Mouse (Mus musculus) layer of hippocampus, adult 8-10 months (tissue): ENCODE results near the gene Ccdc175. TPM values are rescaled to one million over a fixed set of nuclear protein-coding genes. Genes with fewer than 3 reads are reported as not detected.

Source experiments
- DNase-seq, 2 experiments: peaks; one replicate each; pipeline ENCODE4 v3.0.0; 2022; ENCODE audit warnings: low spot score in 2 of 2
- total RNA-seq, 4 experiments: library from RNA; stranded (reverse); gene quantifications; 2 replicates each; pipeline ENCODE4 v1.2.4; 2022

Ccdc175 gene
- total RNA-seq: under 1 TPM in 1 of 4 experiments, not detected in 3; 0.13 TPM

GRCm38 (mm10) chr12:72184929-72185328 is at the start of gene Ccdc175:
Gene Ccdc175 (minus strand): TSS chr12:72185029.
- no peak for DNase-seq

GRCm38 (mm10) chr12:72234151-72234550 is 49.3 kb upstream of the Ccdc175 start:
- no peak for DNase-seq

DNA sequence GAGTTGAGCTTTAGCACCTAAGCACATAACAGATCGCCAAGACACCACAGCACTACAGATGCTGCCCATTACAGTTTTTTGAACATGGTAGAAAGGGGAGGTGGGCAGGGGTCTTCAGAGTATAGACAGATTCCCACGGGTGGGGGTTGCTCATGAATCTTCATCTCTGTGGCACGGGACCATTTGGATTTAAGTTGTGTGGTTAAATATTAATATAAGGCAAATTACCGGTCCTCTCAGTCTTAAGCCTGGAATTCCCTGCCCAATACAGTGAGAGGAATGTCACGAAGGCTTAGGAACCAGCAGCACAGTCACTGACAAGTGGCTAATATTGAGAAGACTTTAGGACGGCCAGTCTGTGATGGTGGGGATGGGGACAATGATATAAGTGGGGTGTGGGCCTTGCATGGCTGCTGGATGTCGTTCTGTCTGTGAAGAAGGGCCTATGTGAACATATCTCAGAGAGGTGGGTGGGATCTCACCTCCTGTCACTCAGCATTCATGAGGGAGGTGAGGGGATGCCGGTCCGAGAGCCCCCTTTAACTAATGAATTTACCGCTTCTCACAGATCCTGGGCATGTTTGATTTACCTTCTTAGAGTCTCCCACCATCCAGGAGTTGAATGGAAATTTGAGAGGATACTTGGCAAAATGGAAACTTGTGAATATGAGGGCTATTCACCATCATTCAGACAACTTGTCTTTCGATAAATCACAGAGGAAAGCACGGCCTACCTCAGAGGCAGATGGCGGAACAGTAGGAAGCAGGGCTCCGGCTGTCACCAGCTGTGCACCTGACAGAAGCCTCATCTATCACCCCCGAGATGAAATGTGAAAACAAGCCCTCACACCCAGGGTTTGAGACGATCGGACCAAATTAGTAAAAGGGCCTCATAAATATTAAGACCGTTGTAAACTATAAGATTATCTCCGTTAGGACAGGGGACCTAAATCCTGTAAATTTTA is 48.3 kb upstream of the Ccdc175 start:
- no peak for DNase-seq

DNA sequence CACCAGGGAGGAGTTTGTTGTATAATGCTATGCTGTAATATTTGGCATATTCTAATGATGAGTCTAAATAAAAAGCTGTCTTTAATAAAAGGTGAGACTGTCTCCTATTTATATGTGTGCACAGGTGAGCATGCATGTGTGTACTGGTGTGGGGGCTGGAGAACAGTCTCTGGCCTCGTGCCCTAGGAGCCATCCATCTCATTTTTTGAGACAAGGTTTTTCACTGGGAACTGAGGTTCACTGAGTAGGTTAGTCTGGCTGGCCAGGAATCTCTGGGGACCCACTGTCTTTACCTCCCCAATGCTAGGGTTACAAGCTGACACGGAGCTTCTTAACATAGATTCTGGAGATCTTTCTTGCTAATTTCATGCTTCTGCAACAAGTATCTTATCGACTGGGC is 47.3 kb upstream of the Ccdc175 start:
- no peak for DNase-seq

- DNase-seq: no peak
Measured at GRCm38 (mm10) chr12:72229451-72230196, 44.8 kb upstream of the Ccdc175 start.

DNA sequence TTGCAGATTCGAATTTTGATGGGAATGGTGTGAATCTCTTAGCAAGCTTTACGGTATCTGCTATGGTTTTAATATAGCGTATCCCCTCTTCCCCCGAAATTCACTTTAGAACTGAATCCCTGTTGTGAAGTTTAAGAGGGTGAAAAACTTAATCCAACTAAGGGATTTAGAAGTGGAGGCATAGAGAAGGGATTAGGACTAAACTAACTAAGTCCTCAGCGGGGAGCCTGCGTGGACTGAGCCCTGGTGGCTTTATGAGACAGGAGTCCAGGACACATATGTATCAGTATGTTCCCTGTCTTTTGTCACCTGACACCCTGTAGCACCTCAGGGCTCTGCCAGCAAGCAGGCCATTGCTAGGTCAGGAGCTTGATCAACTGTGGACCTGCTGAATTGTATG is 42.9 kb upstream of the Ccdc175 start:
- no peak for DNase-seq

GRCm38 (mm10) chr12:72225371-72225770 is 40.5 kb upstream of the Ccdc175 start:
- no peak for DNase-seq

DNA sequence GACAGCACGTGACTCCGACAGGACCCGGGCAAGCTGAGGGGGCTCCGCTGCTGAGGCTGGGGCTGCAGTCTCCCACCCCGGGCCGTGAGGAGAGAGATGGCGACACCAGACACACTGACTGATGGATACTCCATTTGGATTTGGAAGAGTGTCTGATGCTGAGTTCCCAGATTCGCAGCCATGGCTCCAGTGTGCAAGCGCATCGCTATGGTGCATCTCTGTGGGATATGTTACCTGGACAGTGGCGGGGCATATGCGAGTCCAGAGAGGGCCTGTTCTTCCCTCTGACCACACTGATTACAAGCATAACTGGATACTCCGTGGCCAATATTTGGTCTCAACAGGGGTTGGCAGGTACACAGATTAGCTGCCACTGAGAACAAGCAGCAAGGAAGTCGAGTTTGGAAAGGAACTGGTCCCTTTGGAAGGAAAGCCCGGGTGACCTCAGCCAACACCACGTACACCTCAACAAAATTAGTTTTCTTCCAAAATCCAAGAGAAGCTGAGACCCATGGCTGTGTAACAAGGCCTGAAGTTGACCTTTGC is 38.8 kb upstream of the Ccdc175 start:
- DNase-seq: no peak

DNA sequence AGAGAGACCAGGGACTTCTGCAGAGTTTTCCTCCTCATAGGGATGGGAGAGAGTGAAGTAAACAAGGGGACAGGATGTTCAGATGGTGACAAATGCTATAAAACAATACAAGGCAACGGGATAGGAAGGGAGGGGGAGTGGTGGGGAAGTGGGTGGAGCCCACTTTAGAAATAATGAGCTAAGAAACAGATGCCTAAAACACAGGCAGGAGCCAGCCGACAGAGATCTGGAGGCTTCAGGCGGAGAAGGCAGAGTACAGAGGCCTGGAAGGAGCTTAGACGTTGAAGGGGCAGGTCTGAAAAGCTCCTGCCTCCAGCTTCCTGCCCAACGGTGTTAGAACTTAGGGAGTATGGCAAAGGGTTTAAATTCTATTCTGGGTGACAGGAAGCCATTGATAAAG is 28.7 kb upstream of the Ccdc175 start:
- DNase-seq: no peak

GRCm38 (mm10) chr12:72200828-72201227 is 16.0 kb upstream of the Ccdc175 start:
- DNase-seq: no peak

DNA sequence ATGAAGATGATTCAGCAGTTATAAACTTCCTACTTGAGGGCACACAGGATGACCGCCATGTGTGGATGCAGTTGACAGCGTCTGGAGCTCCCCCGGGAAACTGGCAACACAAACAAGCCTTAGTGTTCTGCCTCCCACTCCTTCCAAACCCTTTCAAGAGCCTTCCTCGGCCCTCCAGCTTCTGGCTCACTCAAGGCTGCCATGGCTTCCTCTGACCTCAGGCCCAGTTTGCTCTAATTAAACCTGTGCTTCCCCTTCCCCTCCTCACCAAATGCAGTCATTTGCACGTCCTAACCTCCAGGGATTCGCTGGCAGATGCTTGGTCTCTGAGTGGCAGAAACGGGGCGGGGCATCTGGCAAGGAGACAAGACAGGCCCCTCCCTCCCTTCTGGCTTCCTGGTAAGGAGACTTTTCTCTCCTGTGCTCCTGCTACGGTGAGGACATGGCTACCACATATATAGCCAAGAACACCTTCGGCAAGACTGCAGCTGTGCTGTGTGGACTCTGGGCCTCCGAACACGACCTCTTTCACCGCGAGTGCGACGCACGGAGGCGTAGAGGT is 13.2 kb upstream of the Ccdc175 start:
- no peak for DNase-seq

GRCm38 (mm10) chr12:72197434-72197833 is 12.6 kb upstream of the Ccdc175 start:
- no peak for DNase-seq

DNA sequence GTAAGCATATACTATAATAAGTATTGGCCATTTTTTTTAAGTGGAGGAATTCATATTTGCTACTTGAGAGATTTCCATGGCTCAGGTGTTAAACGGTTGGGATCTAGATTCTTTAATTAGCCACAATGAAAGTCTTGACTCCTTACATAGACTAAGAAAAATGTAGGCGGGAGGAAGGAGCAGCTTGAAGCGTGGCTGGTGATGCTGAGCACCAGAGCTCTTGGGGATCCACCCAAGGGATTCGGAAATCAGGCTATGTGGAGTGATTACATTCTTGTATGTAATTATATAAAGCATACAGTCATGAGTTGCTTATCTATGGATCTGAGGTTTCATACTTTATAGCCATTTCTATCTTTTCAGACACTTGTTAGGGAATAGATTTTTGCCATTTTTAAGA is 5.3 kb downstream of the Ccdc175 start:
- no peak for DNase-seq

- DNase-seq: no peak
Measured at GRCm38 (mm10) chr12:72178322-72178721, 6.5 kb downstream of the Ccdc175 start.

- peak; percentile 8 to 14 for DNase-seq
Measured at GRCm38 (mm10) chr12:72158421-72158820, 26.4 kb downstream of the Ccdc175 start.

- peak; percentile 21 to 47 for DNase-seq
Measured at GRCm38 (mm10) chr12:72150786-72151185, 34.0 kb downstream of the Ccdc175 start.

DNA sequence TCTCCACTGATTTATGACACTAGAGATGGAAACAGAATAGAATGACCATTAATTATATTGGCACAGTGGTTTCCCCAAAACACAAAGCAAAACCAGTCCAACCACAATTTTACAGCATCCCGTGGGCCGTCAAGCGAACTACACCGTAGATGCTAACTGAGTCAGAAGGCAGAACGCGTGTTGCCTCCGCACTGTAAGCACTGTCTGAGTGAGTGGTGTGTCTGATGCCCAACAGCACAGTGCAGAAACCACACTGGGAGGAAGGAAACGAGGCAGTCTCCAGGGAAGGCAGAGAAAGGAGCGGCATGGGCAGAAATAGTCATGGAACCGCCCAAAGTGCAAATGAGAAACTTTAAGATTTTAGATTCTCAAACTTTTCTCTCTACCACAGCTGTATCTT is 55.6 kb downstream of the Ccdc175 start:
- DNase-seq: no peak

DNA sequence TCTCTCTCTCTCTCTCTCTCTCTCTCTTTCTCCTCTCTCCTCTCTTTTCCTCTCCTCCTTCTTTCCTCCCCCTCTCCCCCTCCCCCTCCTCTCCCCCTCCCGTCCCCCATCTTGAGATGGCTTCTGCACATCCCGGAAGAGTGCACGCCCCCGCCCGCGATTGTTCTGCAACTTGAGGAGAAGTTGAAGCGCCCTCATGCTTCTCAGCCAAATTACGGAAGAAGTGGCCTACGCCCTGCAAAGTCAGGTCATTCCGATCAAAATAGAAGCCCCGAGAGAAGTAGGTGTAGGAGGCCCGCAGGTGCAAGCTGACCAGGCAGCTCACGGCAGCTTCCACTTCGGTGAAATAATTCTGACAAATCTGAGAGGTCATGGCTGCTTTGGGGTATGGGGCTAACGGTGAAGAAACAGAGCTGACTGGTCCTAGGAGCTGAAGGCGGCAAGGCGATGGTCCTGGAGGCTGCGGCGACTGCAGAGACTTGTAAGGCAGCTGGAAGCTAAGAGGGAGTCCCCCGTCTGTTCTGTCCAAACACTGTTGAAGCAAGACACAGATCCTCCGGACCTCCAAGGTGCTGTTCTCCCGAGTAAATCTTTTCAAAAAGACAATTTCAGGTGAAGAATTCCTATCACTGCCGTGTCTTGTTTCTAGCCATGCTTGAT is 69.0 kb downstream of the Ccdc175 start:
- no peak for DNase-seq

DNA sequence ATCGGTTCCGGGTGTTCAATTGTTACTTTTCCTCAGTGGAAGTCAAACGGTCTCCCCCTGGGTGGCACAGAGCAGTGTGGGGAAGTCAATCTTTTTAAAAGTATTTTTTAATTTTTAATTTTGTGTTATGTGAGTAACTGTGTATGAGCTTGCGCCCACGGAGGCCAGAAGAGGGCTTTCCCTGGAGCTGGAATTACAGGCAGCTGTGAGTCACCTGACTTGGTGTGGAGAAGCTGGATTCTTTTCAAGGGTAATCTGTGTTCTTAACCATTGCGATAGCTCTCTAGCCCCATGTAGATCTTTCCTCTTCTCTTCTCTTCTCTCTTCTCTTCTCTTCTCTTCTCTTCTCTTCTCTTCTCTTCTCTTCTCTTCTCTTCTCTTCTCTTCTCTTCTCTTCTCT is 69.7 kb downstream of the Ccdc175 start:
- no peak for DNase-seq

DNA sequence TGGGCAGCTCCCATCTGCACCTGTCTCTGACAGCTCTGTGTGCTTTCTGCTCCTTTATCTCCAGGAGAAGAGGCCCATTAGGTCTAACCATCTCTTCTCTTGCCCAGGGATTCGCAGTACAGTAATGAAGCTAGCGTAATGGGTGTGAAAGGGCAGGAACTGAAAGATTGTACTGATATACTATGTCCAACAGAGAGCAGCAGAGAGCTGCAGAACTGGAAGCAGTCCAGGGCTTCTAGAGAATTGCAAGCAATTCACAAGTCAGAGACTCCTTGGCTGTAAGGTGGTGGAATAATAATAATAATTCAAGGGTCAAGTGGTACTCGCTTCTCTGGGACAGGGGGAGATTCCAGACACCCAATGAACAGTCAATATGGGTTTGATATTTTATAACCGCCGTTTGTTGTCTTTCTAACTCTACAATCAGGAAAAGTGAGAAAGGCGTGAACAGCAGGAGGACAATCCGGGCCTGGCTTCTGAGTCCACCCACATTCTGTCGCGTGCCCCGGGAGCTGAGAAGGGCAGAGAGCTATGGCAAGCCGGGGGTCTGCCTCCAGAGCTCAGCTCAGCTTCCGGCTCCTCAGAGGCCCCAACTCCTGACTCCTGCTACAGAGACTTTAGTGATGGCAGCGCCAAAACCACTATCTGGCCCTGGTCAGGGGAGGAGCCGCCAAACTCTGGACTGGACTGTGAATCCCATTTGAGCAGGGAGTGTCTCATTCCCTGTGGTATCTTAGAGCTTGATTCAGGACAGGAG is 80.1 kb downstream of the Ccdc175 start:
- DNase-seq: peak; percentile 57 to 76

GRCm38 (mm10) chr12:72104027-72104426 is 80.8 kb downstream of the Ccdc175 start:
- no peak for DNase-seq
